Mouse (Mus musculus): ENCODE results near the gene P2rx5. TPM values are rescaled to one million over a fixed set of nuclear protein-coding genes. Genes with fewer than 3 reads are reported as not detected.

The P2rx5 gene
- polyA plus RNA-seq (2016; fragmentation: Nextera tagmentation; extraction: Ambion mirVana): 0.20 and 0.24 TPM in 2 replicates

GRCm38 (mm10) chr11:73159957-73160810 lies at the start of gene P2rx5:
Gene P2rx5, plus strand, starts transcription at chr11:73160421.
- Histone ChIP-seq H3K27ac (peak within 1 kb of the TSS; percentile 34; the same call in 1 of the 2 replicates), H3K9me3 (replicated peaks) (no peaks in the 10 kb centered on the region), H3K36me3 (no peaks in the 10 kb centered on the region), H3K4me3 (peak within 1 kb of the TSS; percentile 57), H3K27me3 (ENCODE audit: low read depth, poor library complexity, severe bottlenecking) (peaks cover 47% of the 10 kb centered on the region), H3K4me1 (peaks cover 12% of the 10 kb centered on the region)
- WGBS: 3% methylated on average over 49 of the region's 49 CpGs
- DNase-seq (ENCODE audit: low spot score): peak; percentile 68

- Histone ChIP-seq H3K4me3 (no peak overlapping the region), H3K4me1 (no peaks in the 10 kb centered on the region), H3K27me3 (ENCODE audit: low read depth, poor library complexity, severe bottlenecking) (no peaks in the 10 kb centered on the region), H3K27ac (no peak overlapping the region), H3K9me3 (replicated peaks) (no peaks in the 10 kb centered on the region), H3K36me3 (no peaks in the 10 kb centered on the region)
- DNase-seq (ENCODE audit: low spot score): no peak
- 73% methylated on average over 6 of the region's 6 CpGs for WGBS
Observed at GRCm38 (mm10) chr11:73111414-73111813, 48.8 kb upstream of the P2rx5 start.

- no peak overlapping the region for H3K4me3 ChIP-seq
- H3K9me3 ChIP-seq (replicated peaks): no peaks in the 10 kb centered on the region
- no peaks in the 10 kb centered on the region for H3K4me1 ChIP-seq
- peaks cover 72% of the 10 kb centered on the region for H3K36me3 ChIP-seq
- H3K27me3 ChIP-seq (ENCODE audit: low read depth, poor library complexity, severe bottlenecking): no peaks in the 10 kb centered on the region
- WGBS: 92% methylated on average over 6 of the region's 6 CpGs
- DNase-seq (ENCODE audit: low spot score): no peak
- no peak overlapping the region for H3K27ac ChIP-seq
Observed at GRCm38 (mm10) chr11:73126495-73126894, 33.7 kb upstream of the P2rx5 start.

- WGBS: 84% methylated on average over 7 of the region's 7 CpGs
- Histone ChIP-seq H3K9me3 (replicated peaks) (no peaks in the 10 kb centered on the region), H3K36me3 (peaks cover 89% of the 10 kb centered on the region), H3K4me3 (no peak overlapping the region), H3K27ac (no peak overlapping the region), H3K4me1 (peaks cover 12% of the 10 kb centered on the region), H3K27me3 (ENCODE audit: low read depth, poor library complexity, severe bottlenecking) (no peaks in the 10 kb centered on the region)
- DNase-seq (ENCODE audit: low spot score): no peak
Observed at GRCm38 (mm10) chr11:73131020-73131419, 29.2 kb upstream of the P2rx5 start.

GRCm38 (mm10) chr11:73132999-73133398 lies 27.2 kb upstream of the P2rx5 start:
- H3K36me3 ChIP-seq: peaks cover 80% of the 10 kb centered on the region
- H3K4me1 ChIP-seq: peaks cover 30% of the 10 kb centered on the region
- 96% methylated on average over 6 of the region's 6 CpGs for WGBS
- no peak for DNase-seq (ENCODE audit: low spot score)
- no peak overlapping the region for H3K27ac ChIP-seq
- no peaks in the 10 kb centered on the region for H3K27me3 ChIP-seq (ENCODE audit: low read depth, poor library complexity, severe bottlenecking)
- no peaks in the 10 kb centered on the region for H3K9me3 ChIP-seq (replicated peaks)
- no peak overlapping the region for H3K4me3 ChIP-seq

GRCm38 (mm10) chr11:73134222-73134621 lies 26.0 kb upstream of the P2rx5 start:
- DNase-seq (ENCODE audit: low spot score): no peak
- Histone ChIP-seq H3K4me3 (peak overlapping the region; percentile 10; the same call in 1 of the 2 replicates), H3K9me3 (replicated peaks) (no peaks in the 10 kb centered on the region), H3K27me3 (ENCODE audit: low read depth, poor library complexity, severe bottlenecking) (no peaks in the 10 kb centered on the region), H3K36me3 (peaks cover 71% of the 10 kb centered on the region), H3K4me1 (peaks cover 34% of the 10 kb centered on the region), H3K27ac (no peak overlapping the region)
- WGBS: 89% methylated on average over 5 of the region's 5 CpGs

GRCm38 (mm10) chr11:73136587-73136986 lies 23.6 kb upstream of the P2rx5 start:
- peaks cover 49% of the 10 kb centered on the region for H3K36me3 ChIP-seq
- DNase-seq (ENCODE audit: low spot score): no peak
- no peaks in the 10 kb centered on the region for H3K27me3 ChIP-seq (ENCODE audit: low read depth, poor library complexity, severe bottlenecking)
- H3K4me3 ChIP-seq: peak overlapping the region; percentile 86
- WGBS: 85% methylated on average over 6 of the region's 6 CpGs
- H3K27ac ChIP-seq: no peak overlapping the region
- no peaks in the 10 kb centered on the region for H3K9me3 ChIP-seq (replicated peaks)
- peaks cover 34% of the 10 kb centered on the region for H3K4me1 ChIP-seq

GRCm38 (mm10) chr11:73137116-73137515 lies 23.1 kb upstream of the P2rx5 start:
- no peaks in the 10 kb centered on the region for H3K9me3 ChIP-seq (replicated peaks)
- H3K4me3 ChIP-seq: peak overlapping the region; percentile 86
- no peak for DNase-seq (ENCODE audit: low spot score)
- peak overlapping the region; percentile 91 for H3K27ac ChIP-seq
- 50% methylated on average over 11 of the region's 11 CpGs for WGBS
- H3K27me3 ChIP-seq (ENCODE audit: low read depth, poor library complexity, severe bottlenecking): no peaks in the 10 kb centered on the region
- peaks cover 34% of the 10 kb centered on the region for H3K4me1 ChIP-seq
- H3K36me3 ChIP-seq: peaks cover 45% of the 10 kb centered on the region

- H3K27ac ChIP-seq: peak within 1 kb of the TSS; percentile 91
- no peaks in the 10 kb centered on the region for H3K27me3 ChIP-seq (ENCODE audit: low read depth, poor library complexity, severe bottlenecking)
- peaks cover 34% of the 10 kb centered on the region for H3K4me1 ChIP-seq
- H3K9me3 ChIP-seq (replicated peaks): no peaks in the 10 kb centered on the region
- H3K4me3 ChIP-seq: peak within 1 kb of the TSS; percentile 86
- H3K36me3 ChIP-seq: peaks cover 38% of the 10 kb centered on the region
- DNase-seq (ENCODE audit: low spot score): peak; percentile 97
- WGBS: under 1% methylated on average over 84 of the region's 84 CpGs
Observed at GRCm38 (mm10) chr11:73137591-73138501, 22.4 kb upstream of the P2rx5 start, which contains the start of gene Haspin. Gene Haspin, minus strand, starts transcription at chr11:73138294.

- Histone ChIP-seq H3K27ac (no peak overlapping the region), H3K9me3 (replicated peaks) (no peaks in the 10 kb centered on the region)
- WGBS: 82% methylated on average over 1 of the region's 1 CpGs
Observed at GRCm38 (mm10) chr11:73144261-73144681, 15.9 kb upstream of the P2rx5 start.

GRCm38 (mm10) chr11:73146026-73146974 lies 13.9 kb upstream of the P2rx5 start:
- Histone ChIP-seq H3K4me1 (0 out of 2 replicates have a peak, but pooled peaks cover 7% of the 10 kb centered on the region), H3K27ac (no peak overlapping the region), H3K36me3 (no peaks in the 10 kb centered on the region), H3K27me3 (ENCODE audit: low read depth, poor library complexity, severe bottlenecking) (no peaks in the 10 kb centered on the region), H3K4me3 (no peak overlapping the region), H3K9me3 (replicated peaks) (no peaks in the 10 kb centered on the region)
- 67% methylated on average over 11 of the region's 11 CpGs for WGBS
- DNase-seq (ENCODE audit: low spot score): no peak

More at GRCm38 (mm10) chr11:73144261-73144681, 15.9 kb upstream of the P2rx5 start:
- no peaks in the 10 kb centered on the region for H3K27me3 ChIP-seq (ENCODE audit: low read depth, poor library complexity, severe bottlenecking)
- H3K4me3 ChIP-seq: no peak overlapping the region
- no peaks in the 10 kb centered on the region for H3K36me3 ChIP-seq
- H3K4me1 ChIP-seq: 0 out of 2 replicates have a peak, but pooled peaks cover 7% of the 10 kb centered on the region
- DNase-seq (ENCODE audit: low spot score): no peak

GRCm38 (mm10) chr11:73146975-73147365 lies 13.3 kb upstream of the P2rx5 start:
- Histone ChIP-seq H3K27me3 (ENCODE audit: low read depth, poor library complexity, severe bottlenecking) (no peaks in the 10 kb centered on the region), H3K36me3 (no peaks in the 10 kb centered on the region), H3K27ac (no peak overlapping the region), H3K9me3 (replicated peaks) (no peaks in the 10 kb centered on the region), H3K4me1 (0 out of 2 replicates have a peak, but pooled peaks cover 7% of the 10 kb centered on the region), H3K4me3 (no peak overlapping the region)
- WGBS: 58% methylated on average over 7 of the region's 7 CpGs
- no peak for DNase-seq (ENCODE audit: low spot score)
